Mouse (Mus musculus) left cerebral cortex, adult 8-10 months (tissue): ENCODE measurements at regions not wholly inside any gene's neighbourhood (a gene's known extent, or its start where the extent isn't known, plus 50 kb on each side); places are given as distances from the start of the nearest gene placed in this dataset.

Experiments used
- DNase-seq, 2 experiments: peaks; one replicate each; pipeline ENCODE4 v3.0.0; 2022; ENCODE audit warnings: low spot score in 2 of 2

DNA sequence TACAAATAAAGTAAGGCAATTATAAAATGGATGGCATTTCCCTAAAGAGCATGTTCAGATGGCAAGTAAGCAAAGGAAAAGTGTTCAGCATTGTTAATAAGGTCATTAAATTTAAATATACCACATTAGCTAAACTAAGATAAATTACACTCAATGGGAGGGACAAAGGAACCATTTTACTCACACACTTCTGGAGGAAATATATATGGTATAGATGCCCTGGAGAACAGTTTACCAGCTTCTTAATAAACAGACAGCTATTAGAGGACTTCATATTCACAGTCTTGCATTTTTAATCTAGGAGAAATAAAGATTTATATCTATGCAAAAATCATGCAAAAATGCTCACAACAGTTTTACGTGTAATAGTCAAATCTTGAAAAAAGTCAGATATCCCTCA is 183.8 kb downstream of the Dthd1 start:
- DNase-seq, result no peak

DNA sequence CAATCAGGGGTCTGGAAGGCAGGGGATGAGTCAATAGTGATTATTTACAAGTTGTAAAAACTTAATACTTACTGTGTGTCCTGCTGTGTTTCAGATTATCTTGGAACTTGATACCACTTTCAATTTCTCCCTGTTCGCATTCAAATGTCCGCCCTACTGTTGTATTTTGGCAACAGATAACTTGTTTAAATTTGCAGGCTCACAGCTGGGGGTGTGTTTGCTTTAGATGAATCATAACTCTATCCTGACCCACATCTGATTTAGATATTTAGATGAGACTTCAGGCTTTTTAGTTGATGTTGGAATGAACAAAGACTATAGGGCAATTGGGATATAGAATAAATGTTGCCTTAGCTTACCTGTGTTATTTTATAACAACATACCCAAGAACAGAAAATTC is 220.8 kb downstream of the Dthd1 start:
- DNase-seq, result no peak

DNA sequence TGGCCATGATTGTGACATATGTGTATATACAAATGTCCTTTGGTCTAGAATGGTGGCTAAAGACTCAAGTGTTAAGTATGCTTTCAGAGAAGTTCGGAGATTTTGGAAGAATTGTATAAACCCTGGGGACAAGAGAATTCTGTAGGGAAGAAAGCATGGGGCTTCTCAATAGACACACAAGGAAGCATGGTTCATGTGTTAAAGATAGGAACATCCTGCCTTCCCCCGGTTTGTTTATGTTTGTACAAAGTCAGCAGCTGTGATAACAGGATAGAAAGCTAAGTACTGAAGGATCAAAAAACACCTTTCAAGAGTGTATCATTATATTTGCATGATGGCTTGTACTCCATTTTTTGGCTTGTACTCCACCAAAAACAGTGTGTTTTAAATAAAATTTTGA is 232.1 kb downstream of the Dthd1 start:
- DNase-seq, result no peak

DNA sequence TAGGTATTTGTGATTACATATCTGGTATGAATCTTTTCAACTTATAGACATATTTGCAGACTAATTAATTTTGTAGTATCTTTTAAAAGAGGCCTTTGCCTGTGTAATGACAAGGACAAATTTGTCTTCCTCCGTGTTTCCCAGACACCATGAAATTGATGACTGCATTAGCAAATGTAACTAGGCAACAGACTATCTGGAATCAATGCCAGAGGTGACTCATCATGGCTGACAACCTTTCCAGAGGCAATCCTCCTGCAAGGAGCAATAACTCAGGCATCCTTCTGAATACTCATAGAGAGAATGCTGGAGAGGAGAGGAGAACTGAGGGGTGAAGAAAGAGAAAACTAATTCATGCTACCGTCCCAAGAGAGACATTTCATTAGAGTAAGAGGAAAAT is 249.7 kb downstream of the Dthd1 start:
- no peak for DNase-seq

DNA sequence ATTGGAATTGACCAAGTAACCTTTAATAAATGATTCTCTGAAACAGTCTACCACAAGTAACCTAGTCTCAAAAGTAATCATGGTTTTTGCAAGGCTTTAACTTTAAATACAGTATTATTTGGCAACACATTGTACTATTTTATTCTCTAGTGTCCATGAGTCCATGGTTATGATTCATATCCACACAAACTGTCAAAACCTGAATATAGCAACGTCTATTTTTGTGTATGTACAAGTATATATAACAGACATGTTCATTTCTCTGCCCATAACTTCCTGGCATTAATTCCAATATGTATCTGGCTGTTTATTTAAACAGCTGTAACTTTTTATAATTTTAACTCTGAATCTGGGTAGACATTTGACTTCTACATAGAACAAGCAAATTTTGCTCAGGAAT is 253.2 kb downstream of the Dthd1 start:
- no peak for DNase-seq

DNA sequence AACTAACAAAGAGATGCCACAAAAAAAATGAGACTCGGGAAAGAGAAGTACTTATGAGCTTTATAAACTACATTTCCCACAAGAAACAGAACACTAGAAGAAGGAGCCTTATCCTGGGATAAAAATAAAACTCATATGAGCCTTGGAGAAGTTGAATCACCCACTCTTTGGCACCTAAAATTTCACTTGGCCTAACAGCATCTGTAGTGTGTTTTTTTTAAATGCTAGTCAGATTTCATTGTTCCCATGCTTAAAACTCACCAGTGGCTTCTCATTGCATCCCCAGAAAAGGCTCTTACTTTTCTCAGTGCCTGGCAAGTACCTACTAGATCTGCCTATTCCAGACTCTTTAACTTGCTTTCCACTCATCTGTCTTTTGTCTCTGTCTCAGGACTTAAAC is 284.5 kb downstream of the Dthd1 start:
- DNase-seq, result peak in 1 of 2 experiments; percentile 48

DNA sequence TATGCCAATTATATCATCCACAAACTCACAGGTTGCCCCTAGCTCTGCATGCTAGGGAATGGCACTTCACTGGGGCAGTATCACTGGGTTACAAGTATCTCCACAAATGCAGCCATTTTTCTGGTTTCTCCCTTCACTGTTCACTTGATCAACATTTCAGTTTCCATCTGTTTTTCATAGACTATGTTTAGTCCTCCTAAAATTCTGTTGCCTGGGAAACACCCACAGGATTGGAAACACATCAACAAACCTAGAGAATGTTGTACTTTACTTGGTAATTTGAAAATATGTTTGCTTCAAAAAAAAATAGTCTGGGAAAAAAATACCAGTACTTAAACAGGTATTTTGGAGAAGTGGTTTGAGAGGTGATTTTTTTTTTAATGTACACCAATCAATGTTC is 318.9 kb downstream of the Dthd1 start:
- DNase-seq, result peak in 1 of 2 experiments; percentile 10

DNA sequence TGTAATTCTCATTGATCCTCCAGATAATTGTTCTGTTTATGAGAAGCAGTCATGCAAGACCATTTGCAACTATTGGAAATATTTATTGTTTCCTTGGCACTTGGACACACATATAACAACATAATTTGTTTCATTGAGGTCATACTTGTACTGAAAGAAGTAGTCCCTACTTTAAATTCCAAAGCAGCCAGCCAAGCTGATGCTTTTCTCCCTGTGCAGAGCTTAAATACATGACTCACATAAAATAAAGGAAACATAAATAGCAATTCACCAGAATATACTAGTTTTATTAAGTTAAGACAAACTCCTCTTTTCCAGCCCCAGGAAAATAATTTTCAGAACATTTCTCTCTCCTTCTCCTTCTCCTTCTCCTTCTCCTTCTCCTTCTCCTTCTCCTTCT is 324.3 kb downstream of the Dthd1 start:
- no peak for DNase-seq

DNA sequence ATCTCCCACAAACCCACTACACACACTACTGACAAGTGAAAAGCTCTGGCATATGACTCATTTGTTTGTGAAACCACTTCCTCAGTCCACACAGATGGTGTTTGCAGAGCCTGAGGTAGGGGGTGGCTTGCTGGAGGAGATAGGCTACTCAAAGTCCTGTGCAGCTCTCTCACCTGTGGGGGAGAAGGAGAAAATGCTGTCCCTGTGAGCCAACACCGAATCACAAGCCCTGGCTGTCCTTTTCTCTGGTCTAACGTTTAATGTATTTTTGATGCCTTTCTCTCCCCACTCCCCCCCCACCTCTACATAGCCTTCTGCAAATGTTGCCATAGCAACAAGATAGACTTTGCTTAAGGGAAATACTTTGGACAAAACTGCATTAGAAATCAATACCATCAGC is 356.1 kb downstream of the Dthd1 start:
- peak in 1 of 2 experiments; percentile 73 for DNase-seq

DNA sequence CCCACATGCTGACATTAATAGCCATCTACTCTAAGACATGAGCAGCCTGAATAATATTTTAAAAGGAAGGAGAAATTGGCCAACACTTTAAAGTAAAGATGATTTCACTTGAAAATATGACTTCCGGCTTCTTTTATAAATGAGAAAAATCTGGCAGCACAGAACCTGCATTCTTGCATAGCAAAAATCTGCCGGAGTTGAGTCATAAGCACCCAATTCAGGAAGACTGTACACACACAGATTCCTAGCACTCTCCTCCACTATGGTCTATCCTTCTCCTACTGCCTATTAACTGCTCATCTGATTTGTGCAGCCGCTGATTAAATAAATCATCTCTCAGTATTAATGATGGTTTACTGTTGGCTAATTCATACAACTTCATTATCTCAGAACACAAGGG is 356.9 kb downstream of the Dthd1 start:
- no peak for DNase-seq

DNA sequence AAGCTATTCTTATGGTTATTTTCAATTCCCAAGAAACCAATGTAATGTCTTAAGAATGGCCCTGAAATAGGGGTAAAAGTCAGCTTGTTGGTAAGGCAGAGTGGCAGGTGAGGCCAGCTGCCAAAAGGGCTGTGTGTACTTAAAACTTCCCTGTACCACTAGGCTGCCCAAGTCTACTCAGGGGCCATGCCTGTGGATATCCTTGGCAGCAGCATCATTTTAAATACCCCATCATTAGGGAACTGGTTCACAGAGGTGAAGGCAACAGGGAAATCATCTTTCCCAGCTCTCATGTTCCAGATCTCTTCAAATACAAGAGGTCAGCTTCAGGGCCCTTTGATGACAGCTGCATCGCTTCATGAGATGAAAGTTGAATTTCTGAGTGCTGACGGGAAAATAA is 399.8 kb downstream of the Dthd1 start:
- DNase-seq, result no peak

DNA sequence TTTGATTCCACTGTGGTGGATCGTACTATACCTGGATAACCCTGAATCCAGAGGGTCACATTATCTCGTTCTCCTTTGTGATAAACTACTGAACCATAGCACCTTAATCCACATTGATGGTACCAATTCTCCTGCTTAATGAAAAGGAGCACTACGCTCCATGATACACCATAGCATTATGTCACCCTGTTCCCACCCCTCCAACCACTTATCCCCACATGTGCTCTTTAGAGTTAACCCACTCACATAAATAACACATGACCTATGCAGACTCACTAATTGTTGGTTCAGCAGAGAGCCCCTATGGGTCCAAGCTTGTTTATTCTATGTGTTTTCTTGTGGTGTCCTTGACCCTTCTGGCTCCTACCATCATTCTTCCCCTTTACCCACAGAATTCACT is 405.8 kb downstream of the Dthd1 start:
- DNase-seq, result no peak

DNA sequence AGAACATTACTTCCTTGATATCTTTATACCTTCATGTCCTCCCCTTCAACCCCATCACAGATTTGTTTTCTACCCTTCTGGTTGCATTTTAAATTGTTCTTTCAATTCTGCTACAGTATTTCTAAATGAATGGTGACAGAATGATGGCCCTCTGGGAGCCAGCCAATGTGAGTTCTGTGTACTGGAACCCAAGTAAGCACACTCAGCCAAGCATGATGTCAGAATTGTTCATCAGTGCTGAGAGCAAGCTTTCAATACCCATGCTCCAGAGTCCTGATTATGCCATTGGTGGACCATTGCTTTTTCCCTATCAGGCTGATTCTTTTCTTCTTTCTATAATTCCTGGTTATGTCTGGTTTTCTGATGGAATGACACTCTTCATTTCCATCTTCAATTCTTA is 386.3 kb upstream of the Nwd2 start:
- no peak for DNase-seq
